Mouse (Mus musculus) brain, embryonic 14.5 days (tissue): ENCODE measurements around the gene Cdh9.

ENCODE experiments used
- CTCF ChIP-seq: fragments of 200-500 bp; IDR thresholded peaks from 2 replicates; pipeline ENCODE4 v1.5.1; 2012; ENCODE audit warnings: inconsistent platforms, mild to moderate bottlenecking, moderate library complexity, borderline replicate concordance; ENCODE audit not compliant: insufficient read depth, insufficient read length; ENCODE audit errors: extremely low read depth
- POLR2A ChIP-seq: fragments of 200-500 bp; IDR thresholded peaks from 2 replicates; pipeline ENCODE4 v1.6.1; 2012; ENCODE audit warnings: mild to moderate bottlenecking, inconsistent platforms, borderline replicate concordance; ENCODE audit not compliant: poor library complexity, insufficient read depth, insufficient read length, severe bottlenecking; ENCODE audit errors: extremely low read depth

DNA sequence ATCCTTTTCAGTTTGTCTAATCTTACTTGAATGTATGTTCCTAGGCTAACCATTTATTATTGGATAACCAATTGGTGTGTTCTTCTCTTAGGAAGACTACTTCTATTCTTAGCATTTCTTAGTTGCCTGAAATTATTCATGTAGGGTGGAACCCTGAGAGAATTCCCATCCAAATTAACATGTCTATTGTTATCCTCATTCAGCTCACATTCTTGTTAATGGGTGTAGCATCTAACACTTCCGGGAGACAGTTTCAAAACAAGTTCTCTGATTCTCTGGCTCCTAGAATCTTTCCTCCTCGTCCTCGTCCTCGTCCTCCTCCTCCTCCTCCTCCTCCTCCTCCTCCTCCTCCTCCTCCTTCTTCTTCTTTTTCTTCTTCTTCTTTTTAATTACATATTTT, 10.5 kb downstream of the Cdh9 start:
- TF ChIP-seq CTCF, result no peak
- no peak for TF ChIP-seq POLR2A
